Mouse (Mus musculus): ENCODE measurements around the gene Tulp4. TPM values are rescaled to one million over a fixed set of nuclear protein-coding genes. Genes with fewer than 3 reads are reported as not detected.
"Not testable (repeated sequence)": the region's sequence is repeated elsewhere in the genome, so short reads cannot be mapped to it uniquely, and the experiment has no call there.

Gene Tulp4
- total RNA-seq, 1 experiment = 59.5 TPM

GRCm38 (mm10) chr17:6270840-6271239 is 164.6 kb downstream of the Tulp4 start:
- H3K4me1 ChIP-seq (ENCODE audit: control insufficient read depth in 2 of 2, insufficient read depth in 2 of 2, low read length in 2 of 2, poor library complexity in 1 of 2); in situ Hi-C loops (cut with MboI; ENCODE audit: low sequenced_read_pairs in 2 of 2, unreplicated experiment in 2 of 2); H3K36me3 ChIP-seq (ENCODE audit: control insufficient read depth, insufficient read depth, low read length, poor library complexity, severe bottlenecking); DNase-seq (ENCODE audit: low read depth, low spot score); H3K27ac ChIP-seq (ENCODE audit: insufficient read depth, low read depth, low read length, poor library complexity, severe bottlenecking); H3K9me3 ChIP-seq (ENCODE audit: control insufficient read depth, insufficient read depth, low read depth, low read length): not testable (repeated sequence)
- H3K4me3 ChIP-seq (ENCODE audit: insufficient read depth in 1 of 2, low read depth in 1 of 2, low read length in 2 of 2, poor library complexity in 1 of 2, severe bottlenecking in 1 of 2) = peak overlapping the region; percentile 65 to 66
- H3K9ac ChIP-seq (ENCODE audit: insufficient read depth, low read depth, low read length, poor library complexity, severe bottlenecking) = peak overlapping the region; percentile 73

DNA sequence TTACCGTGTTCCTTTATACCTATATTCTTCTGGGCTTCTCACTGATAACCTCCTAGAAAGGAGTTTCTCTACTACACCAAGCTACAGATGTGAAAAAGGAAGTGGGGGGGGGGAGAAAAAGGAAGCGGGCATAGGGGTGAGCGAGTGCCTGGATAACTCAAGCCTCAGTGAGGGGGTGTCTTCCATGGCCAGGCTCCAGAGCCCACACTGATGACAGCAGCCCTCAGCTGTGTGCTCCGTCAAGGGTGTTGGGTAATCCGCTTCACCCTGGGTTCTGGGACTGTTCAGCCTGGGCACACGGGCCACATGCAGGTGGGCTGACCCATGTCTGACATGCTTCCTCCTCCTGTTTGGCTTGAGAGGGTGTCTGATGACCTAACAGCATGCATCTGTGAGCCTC is 165.7 kb downstream of the Tulp4 start:
- H3K36me3 ChIP-seq (ENCODE audit: control insufficient read depth, insufficient read depth, low read length, poor library complexity, severe bottlenecking); DNase-seq (ENCODE audit: low read depth, low spot score); H3K27ac ChIP-seq (ENCODE audit: insufficient read depth, low read depth, low read length, poor library complexity, severe bottlenecking); H3K9ac ChIP-seq (ENCODE audit: insufficient read depth, low read depth, low read length, poor library complexity, severe bottlenecking); in situ Hi-C loops (cut with MboI; ENCODE audit: low sequenced_read_pairs in 2 of 2, unreplicated experiment in 2 of 2); H3K9me3 ChIP-seq (ENCODE audit: control insufficient read depth, insufficient read depth, low read depth, low read length); H3K4me3 ChIP-seq (ENCODE audit: insufficient read depth in 1 of 2, low read depth in 1 of 2, low read length in 2 of 2, poor library complexity in 1 of 2, severe bottlenecking in 1 of 2); H3K4me1 ChIP-seq (ENCODE audit: control insufficient read depth in 2 of 2, insufficient read depth in 2 of 2, low read length in 2 of 2, poor library complexity in 1 of 2): not testable (repeated sequence)

GRCm38 (mm10) chr17:6274693-6275092 is 168.5 kb downstream of the Tulp4 start:
- DNase-seq (ENCODE audit: low read depth, low spot score); H3K27ac ChIP-seq (ENCODE audit: insufficient read depth, low read depth, low read length, poor library complexity, severe bottlenecking); H3K36me3 ChIP-seq (ENCODE audit: control insufficient read depth, insufficient read depth, low read length, poor library complexity, severe bottlenecking); H3K4me3 ChIP-seq (ENCODE audit: insufficient read depth in 1 of 2, low read depth in 1 of 2, low read length in 2 of 2, poor library complexity in 1 of 2, severe bottlenecking in 1 of 2); H3K9me3 ChIP-seq (ENCODE audit: control insufficient read depth, insufficient read depth, low read depth, low read length); in situ Hi-C loops (cut with MboI; ENCODE audit: low sequenced_read_pairs in 2 of 2, unreplicated experiment in 2 of 2); H3K9ac ChIP-seq (ENCODE audit: insufficient read depth, low read depth, low read length, poor library complexity, severe bottlenecking); H3K4me1 ChIP-seq (ENCODE audit: control insufficient read depth in 2 of 2, insufficient read depth in 2 of 2, low read length in 2 of 2, poor library complexity in 1 of 2): not testable (repeated sequence)

DNA sequence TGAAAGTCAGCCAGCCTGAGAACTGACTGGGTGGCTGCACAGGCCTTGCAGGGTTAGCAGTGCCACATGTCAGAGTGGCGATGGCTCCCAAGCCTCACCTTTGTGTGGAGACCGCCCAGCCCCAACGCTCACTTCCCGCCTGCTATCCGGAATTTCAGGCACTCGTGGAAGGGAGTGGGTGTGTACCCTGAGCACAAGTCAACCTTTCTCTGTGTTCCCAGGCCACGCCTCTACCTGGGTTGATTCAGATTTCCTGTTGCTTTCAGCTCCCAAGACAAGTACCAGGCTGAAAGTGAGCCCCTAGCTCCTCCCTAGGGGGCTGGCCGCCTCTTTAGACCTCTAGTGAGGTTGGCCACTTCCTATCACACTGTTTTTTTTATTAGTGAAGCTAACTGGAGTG is 173.0 kb downstream of the Tulp4 start:
- H3K4me3 ChIP-seq (ENCODE audit: insufficient read depth in 1 of 2, low read depth in 1 of 2, low read length in 2 of 2, poor library complexity in 1 of 2, severe bottlenecking in 1 of 2); H3K36me3 ChIP-seq (ENCODE audit: control insufficient read depth, insufficient read depth, low read length, poor library complexity, severe bottlenecking); DNase-seq (ENCODE audit: low read depth, low spot score); in situ Hi-C loops (cut with MboI; ENCODE audit: low sequenced_read_pairs in 2 of 2, unreplicated experiment in 2 of 2); H3K4me1 ChIP-seq (ENCODE audit: control insufficient read depth in 2 of 2, insufficient read depth in 2 of 2, low read length in 2 of 2, poor library complexity in 1 of 2); H3K27ac ChIP-seq (ENCODE audit: insufficient read depth, low read depth, low read length, poor library complexity, severe bottlenecking); H3K9me3 ChIP-seq (ENCODE audit: control insufficient read depth, insufficient read depth, low read depth, low read length); H3K9ac ChIP-seq (ENCODE audit: insufficient read depth, low read depth, low read length, poor library complexity, severe bottlenecking): not testable (repeated sequence)

GRCm38 (mm10) chr17:6279772-6280171 is 173.5 kb downstream of the Tulp4 start:
- H3K36me3 ChIP-seq (ENCODE audit: control insufficient read depth, insufficient read depth, low read length, poor library complexity, severe bottlenecking); H3K4me1 ChIP-seq (ENCODE audit: control insufficient read depth in 2 of 2, insufficient read depth in 2 of 2, low read length in 2 of 2, poor library complexity in 1 of 2); in situ Hi-C loops (cut with MboI; ENCODE audit: low sequenced_read_pairs in 2 of 2, unreplicated experiment in 2 of 2); H3K27ac ChIP-seq (ENCODE audit: insufficient read depth, low read depth, low read length, poor library complexity, severe bottlenecking); DNase-seq (ENCODE audit: low read depth, low spot score); H3K9me3 ChIP-seq (ENCODE audit: control insufficient read depth, insufficient read depth, low read depth, low read length); H3K4me3 ChIP-seq (ENCODE audit: insufficient read depth in 1 of 2, low read depth in 1 of 2, low read length in 2 of 2, poor library complexity in 1 of 2, severe bottlenecking in 1 of 2); H3K9ac ChIP-seq (ENCODE audit: insufficient read depth, low read depth, low read length, poor library complexity, severe bottlenecking): not testable (repeated sequence)

DNA sequence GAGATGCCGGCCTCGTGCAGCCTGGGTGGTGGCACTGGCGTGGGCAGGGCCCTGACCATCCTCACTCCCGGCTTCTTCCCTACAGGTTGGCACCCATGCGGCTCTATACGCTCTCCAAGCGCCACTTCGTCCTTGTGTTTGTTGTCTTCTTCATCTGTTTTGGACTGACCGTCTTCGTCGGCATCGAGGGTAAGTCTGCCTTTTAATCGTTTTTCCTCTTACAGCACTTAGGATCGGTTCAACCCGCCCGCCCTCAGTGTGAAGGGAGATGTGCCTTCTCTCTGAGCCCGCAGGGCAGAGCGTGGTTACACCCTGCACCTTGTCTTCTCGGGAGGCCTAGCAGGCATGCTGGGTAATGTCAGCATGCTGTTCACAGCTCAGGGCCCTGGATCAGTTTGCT is 174.3 kb downstream of the Tulp4 start:
- in situ Hi-C loops (cut with MboI; ENCODE audit: low sequenced_read_pairs in 2 of 2, unreplicated experiment in 2 of 2); H3K9ac ChIP-seq (ENCODE audit: insufficient read depth, low read depth, low read length, poor library complexity, severe bottlenecking); H3K36me3 ChIP-seq (ENCODE audit: control insufficient read depth, insufficient read depth, low read length, poor library complexity, severe bottlenecking); H3K4me1 ChIP-seq (ENCODE audit: control insufficient read depth in 2 of 2, insufficient read depth in 2 of 2, low read length in 2 of 2, poor library complexity in 1 of 2); H3K27ac ChIP-seq (ENCODE audit: insufficient read depth, low read depth, low read length, poor library complexity, severe bottlenecking); H3K4me3 ChIP-seq (ENCODE audit: insufficient read depth in 1 of 2, low read depth in 1 of 2, low read length in 2 of 2, poor library complexity in 1 of 2, severe bottlenecking in 1 of 2); H3K9me3 ChIP-seq (ENCODE audit: control insufficient read depth, insufficient read depth, low read depth, low read length); DNase-seq (ENCODE audit: low read depth, low spot score): not testable (repeated sequence)

- H3K9me3 ChIP-seq (ENCODE audit: control insufficient read depth, insufficient read depth, low read depth, low read length); H3K4me3 ChIP-seq (ENCODE audit: insufficient read depth in 1 of 2, low read depth in 1 of 2, low read length in 2 of 2, poor library complexity in 1 of 2, severe bottlenecking in 1 of 2); DNase-seq (ENCODE audit: low read depth, low spot score); H3K36me3 ChIP-seq (ENCODE audit: control insufficient read depth, insufficient read depth, low read length, poor library complexity, severe bottlenecking); in situ Hi-C loops (cut with MboI; ENCODE audit: low sequenced_read_pairs in 2 of 2, unreplicated experiment in 2 of 2); H3K4me1 ChIP-seq (ENCODE audit: control insufficient read depth in 2 of 2, insufficient read depth in 2 of 2, low read length in 2 of 2, poor library complexity in 1 of 2); H3K27ac ChIP-seq (ENCODE audit: insufficient read depth, low read depth, low read length, poor library complexity, severe bottlenecking); H3K9ac ChIP-seq (ENCODE audit: insufficient read depth, low read depth, low read length, poor library complexity, severe bottlenecking): not testable (repeated sequence)
Measured at GRCm38 (mm10) chr17:6283137-6283536, 176.9 kb downstream of the Tulp4 start.

DNA sequence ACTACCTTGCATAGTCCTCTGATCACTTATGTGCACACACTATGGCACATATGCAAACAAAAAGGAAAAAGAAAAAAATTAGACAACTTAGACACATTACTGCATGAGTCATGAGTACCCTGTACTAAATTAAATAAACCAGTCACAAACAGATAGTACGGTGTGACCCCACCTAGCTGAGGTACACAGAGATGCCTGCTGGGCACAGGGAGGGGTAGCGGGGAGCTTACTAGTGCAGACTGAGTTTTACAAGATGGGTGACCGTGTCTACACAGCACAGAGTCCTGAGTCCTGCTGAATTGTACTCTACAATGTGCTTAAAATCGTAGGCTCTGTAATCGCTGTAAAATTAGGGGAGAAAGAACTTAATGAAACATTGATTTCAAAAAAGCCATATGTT is 179.9 kb downstream of the Tulp4 start:
- DNase-seq (ENCODE audit: low read depth, low spot score); H3K9me3 ChIP-seq (ENCODE audit: control insufficient read depth, insufficient read depth, low read depth, low read length); H3K4me1 ChIP-seq (ENCODE audit: control insufficient read depth in 2 of 2, insufficient read depth in 2 of 2, low read length in 2 of 2, poor library complexity in 1 of 2); H3K36me3 ChIP-seq (ENCODE audit: control insufficient read depth, insufficient read depth, low read length, poor library complexity, severe bottlenecking); H3K9ac ChIP-seq (ENCODE audit: insufficient read depth, low read depth, low read length, poor library complexity, severe bottlenecking); H3K4me3 ChIP-seq (ENCODE audit: insufficient read depth in 1 of 2, low read depth in 1 of 2, low read length in 2 of 2, poor library complexity in 1 of 2, severe bottlenecking in 1 of 2); H3K27ac ChIP-seq (ENCODE audit: insufficient read depth, low read depth, low read length, poor library complexity, severe bottlenecking); in situ Hi-C loops (cut with MboI; ENCODE audit: low sequenced_read_pairs in 2 of 2, unreplicated experiment in 2 of 2): not testable (repeated sequence)

GRCm38 (mm10) chr17:6289045-6289444 is 182.8 kb downstream of the Tulp4 start:
- H3K27ac ChIP-seq (ENCODE audit: insufficient read depth, low read depth, low read length, poor library complexity, severe bottlenecking); H3K4me3 ChIP-seq (ENCODE audit: insufficient read depth in 1 of 2, low read depth in 1 of 2, low read length in 2 of 2, poor library complexity in 1 of 2, severe bottlenecking in 1 of 2); H3K36me3 ChIP-seq (ENCODE audit: control insufficient read depth, insufficient read depth, low read length, poor library complexity, severe bottlenecking); DNase-seq (ENCODE audit: low read depth, low spot score); H3K4me1 ChIP-seq (ENCODE audit: control insufficient read depth in 2 of 2, insufficient read depth in 2 of 2, low read length in 2 of 2, poor library complexity in 1 of 2); H3K9ac ChIP-seq (ENCODE audit: insufficient read depth, low read depth, low read length, poor library complexity, severe bottlenecking); H3K9me3 ChIP-seq (ENCODE audit: control insufficient read depth, insufficient read depth, low read depth, low read length); in situ Hi-C loops (cut with MboI; ENCODE audit: low sequenced_read_pairs in 2 of 2, unreplicated experiment in 2 of 2): not testable (repeated sequence)

Measured in ES-E14 (cell line).